Mouse (Mus musculus) small intestine, adult 2 months (tissue): ENCODE results near the gene Rtkn2. TPM values are rescaled to one million over a fixed set of nuclear protein-coding genes. Genes with fewer than 3 reads are reported as not detected.

Source experiments
- H3K27ac ChIP-seq: fragments of 200-500 bp; 2 replicates; pipeline ENCODE4 v1.5.1; 2012; ENCODE audit warnings: low read depth, low read length, control low read depth, inconsistent platforms; ENCODE audit not compliant: insufficient read depth
- H3K27me3 ChIP-seq: fragments of 200-500 bp; 2 replicates; pipeline ENCODE4 v1.6.1; 2012; ENCODE audit warnings: mild to moderate bottlenecking, moderate library complexity, low read length, inconsistent platforms; ENCODE audit not compliant: control insufficient read depth, insufficient read depth
- H3K36me3 ChIP-seq: fragments of 200-500 bp; 2 replicates; pipeline ENCODE4 v1.6.1; 2012; ENCODE audit warnings: mild to moderate bottlenecking, low read length, control low read depth, inconsistent platforms; ENCODE audit not compliant: control insufficient read depth, insufficient read depth
- H3K4me1 ChIP-seq: fragments of 200-500 bp; 2 replicates; pipeline ENCODE4 v1.6.1; 2012; ENCODE audit warnings: low read length, inconsistent platforms, mixed read lengths; ENCODE audit not compliant: control insufficient read depth, insufficient read depth, insufficient read length
- H3K4me3 ChIP-seq: fragments of 200-500 bp; 2 replicates; pipeline ENCODE4 v1.5.1; 2012; ENCODE audit warnings: low read depth, mild to moderate bottlenecking, control low read depth, inconsistent platforms, low read length, moderate library complexity
- CTCF ChIP-seq: fragments of 200-500 bp; IDR thresholded peaks from 2 replicates; pipeline ENCODE4 v1.5.1; 2012; ENCODE audit warnings: low read depth, mild to moderate bottlenecking, control low read depth, inconsistent platforms, low read length, moderate library complexity, mixed read lengths; ENCODE audit not compliant: insufficient replicate concordance, insufficient read length; ENCODE audit errors: extremely low read depth
- POLR2A ChIP-seq: fragments of 200-500 bp; IDR thresholded peaks from 2 replicates; pipeline ENCODE4 v1.6.1; 2012; ENCODE audit warnings: low read depth, mild to moderate bottlenecking, control low read depth, inconsistent platforms, low read length, moderate library complexity
- WGBS: fragments of 180-500 bp; shearing (Covaris S2); methylation state at CpG from one replicate; pipeline ENCODE4 v1.1.7; 2018; 5-methylcytosine and 5-hydroxymethylcytosine counted together
- polyA plus RNA-seq: library from polyadenylated mRNA; depleted of rRNA; stranded (reverse); fragments of >200 nt; gene quantifications from 2 replicates; pipeline ENCODE4 v1.2.3, GENCODE M21; 2012

The Rtkn2 gene
- polyA plus RNA-seq, 1 experiment = 0.06 TPM

DNA sequence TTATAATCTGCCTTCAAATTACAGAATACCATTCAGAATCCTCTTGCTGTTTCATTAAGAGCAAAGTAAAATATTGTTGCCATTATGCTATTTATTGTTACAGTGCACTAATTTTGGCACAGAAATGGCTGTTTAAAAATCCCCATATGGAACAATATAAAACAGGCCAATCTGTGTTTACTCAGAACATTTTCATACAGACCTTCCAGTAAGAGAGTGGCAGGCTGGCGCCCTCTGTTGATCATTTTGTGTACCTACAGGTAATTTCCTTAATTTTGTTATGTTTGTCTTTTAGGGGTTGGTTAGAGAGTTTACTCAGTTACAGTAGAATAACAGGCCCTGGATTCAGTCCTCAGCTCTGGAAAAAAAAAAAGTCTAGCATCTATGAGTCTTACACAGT, 16.8 kb downstream of the Rtkn2 start:
- Histone ChIP-seq H3K27me3 (no peaks in the 10 kb centered on the region), H3K4me3 (no peak overlapping the region), H3K36me3 (no peaks in the 10 kb centered on the region), H3K27ac (no peak overlapping the region), H3K4me1 (no peaks in the 10 kb centered on the region)
- WGBS = 2% methylated on average over 1 of the region's 1 CpGs
- no peak for TF ChIP-seq CTCF
- no peak for TF ChIP-seq POLR2A

DNA sequence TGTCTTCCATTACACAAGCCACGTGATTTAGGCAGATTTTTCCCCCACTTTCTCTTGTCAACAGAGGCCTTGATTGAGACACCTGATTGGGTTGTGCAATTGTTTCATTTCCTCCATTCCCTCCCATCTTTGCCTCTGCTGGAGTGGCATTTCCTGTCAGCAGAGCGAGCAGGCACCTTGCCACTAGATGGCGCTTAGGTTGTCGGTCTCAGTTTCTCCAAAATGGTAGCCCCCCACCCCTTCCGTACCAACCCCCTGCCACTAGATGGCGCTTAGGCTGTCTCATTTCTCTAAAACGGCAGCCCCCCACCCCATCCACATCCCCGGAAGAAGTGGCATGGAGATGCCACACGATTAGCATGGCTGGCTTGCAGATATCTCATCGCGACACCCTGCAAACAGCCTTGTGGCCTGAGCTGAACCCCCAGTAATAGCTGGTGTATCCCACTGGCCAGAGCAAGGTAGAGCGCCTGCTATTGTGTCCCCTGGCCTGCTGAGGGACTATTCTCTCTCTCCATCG, 18.8 kb downstream of the Rtkn2 start:
- WGBS = 51% methylated on average over 13 of the region's 13 CpGs
- Histone ChIP-seq H3K27ac (no peak overlapping the region), H3K27me3 (no peaks in the 10 kb centered on the region), H3K4me3 (no peak overlapping the region), H3K4me1 (no peaks in the 10 kb centered on the region), H3K36me3 (no peaks in the 10 kb centered on the region)
- TF ChIP-seq POLR2A (no peak), CTCF (peak; percentile 61; the same call in 1 of the 2 replicates)

DNA sequence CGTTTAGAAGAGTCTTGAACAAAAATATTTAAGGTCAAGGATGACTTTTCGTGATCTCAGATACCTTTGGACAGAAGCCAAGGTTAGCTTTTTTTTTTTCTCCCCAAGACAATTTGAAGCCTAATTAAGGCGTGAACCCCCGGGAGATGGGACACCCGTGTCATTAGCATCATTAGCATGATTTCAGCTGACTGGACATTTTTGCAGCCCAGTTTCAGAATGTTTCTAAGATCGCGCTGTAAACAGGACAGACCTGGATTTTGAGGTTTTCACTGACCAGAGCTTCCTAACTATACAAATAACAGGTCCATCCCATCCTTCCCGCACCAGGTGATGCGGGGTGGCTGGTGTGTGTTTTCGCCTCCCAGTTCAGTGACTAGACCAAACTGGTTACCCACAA, 19.8 kb downstream of the Rtkn2 start:
- Histone ChIP-seq H3K4me3 (no peak overlapping the region), H3K4me1 (no peaks in the 10 kb centered on the region; the same call in 1 of the 2 replicates), H3K27me3 (no peaks in the 10 kb centered on the region), H3K27ac (no peak overlapping the region), H3K36me3 (no peaks in the 10 kb centered on the region)
- no peak for TF ChIP-seq CTCF
- no peak for TF ChIP-seq POLR2A
- WGBS = 73% methylated on average over 10 of the region's 10 CpGs

DNA sequence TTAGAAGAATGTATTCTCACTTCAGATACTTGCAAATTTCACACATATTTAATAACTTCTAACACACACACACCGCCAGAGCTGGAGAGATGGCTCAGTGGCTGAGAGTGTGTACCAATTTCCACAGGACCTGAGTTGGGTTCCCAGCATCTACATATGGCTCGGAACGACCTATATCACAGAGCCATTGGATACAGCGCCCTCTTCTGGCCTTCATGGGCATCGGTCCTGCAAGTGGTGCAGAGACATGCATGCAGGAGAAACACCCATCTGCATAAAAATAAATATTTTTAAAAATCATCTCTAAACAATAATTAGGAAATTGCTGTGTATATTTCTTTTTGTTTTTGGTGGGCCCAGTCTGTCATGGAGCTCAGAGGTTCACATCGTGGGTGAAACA, 22.1 kb downstream of the Rtkn2 start:
- WGBS = 91% methylated on average over 6 of the region's 6 CpGs
- Histone ChIP-seq H3K4me3 (no peak overlapping the region), H3K27ac (no peak overlapping the region), H3K36me3 (no peaks in the 10 kb centered on the region), H3K27me3 (no peaks in the 10 kb centered on the region), H3K4me1 (no peaks in the 10 kb centered on the region; the same call in 1 of the 2 replicates)
- TF ChIP-seq POLR2A (no peak), CTCF (peak; percentile 29; the same call in 1 of the 2 replicates)

DNA sequence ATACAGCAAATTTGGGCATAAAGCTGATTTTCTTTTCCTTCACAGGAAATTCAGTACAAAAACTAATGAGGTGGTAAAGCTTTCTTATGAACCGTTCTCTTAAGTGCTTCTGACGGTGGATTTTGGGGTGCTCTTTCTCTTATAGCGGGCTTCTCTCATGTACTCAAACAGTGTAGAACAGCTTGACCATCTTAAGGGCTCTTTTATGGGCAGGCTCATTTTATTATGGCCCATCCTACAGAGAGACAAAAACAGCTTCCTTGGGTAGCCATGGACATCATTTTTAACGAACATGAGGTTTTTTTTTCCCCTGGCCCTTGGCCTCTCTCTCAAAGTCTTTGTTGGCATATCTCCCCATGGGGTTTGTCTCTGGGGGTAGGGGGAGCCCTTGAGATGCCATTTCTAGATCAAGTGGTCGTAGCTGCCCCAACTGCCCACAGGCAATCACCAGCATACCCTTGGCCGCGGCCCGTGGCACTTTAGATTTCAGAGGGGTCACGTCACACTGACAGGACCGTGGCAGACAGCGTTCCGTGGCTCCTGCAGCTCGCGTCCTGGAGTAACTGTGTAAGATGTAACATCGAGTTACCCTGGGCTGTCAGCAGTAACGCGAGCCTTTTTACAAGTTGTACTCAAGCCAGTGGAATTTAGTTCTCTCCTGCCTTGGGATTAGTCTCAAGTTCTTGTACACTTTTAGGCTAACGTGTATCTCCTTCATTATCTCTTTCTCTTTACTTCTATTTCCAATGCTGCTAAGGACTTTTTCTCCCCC, 24.5 kb downstream of the Rtkn2 start:
- H3K4me3 ChIP-seq = no peak overlapping the region
- no peaks in the 10 kb centered on the region; the same call in 1 of the 2 replicates for H3K4me1 ChIP-seq
- TF ChIP-seq CTCF = no peak
- no peak for TF ChIP-seq POLR2A
- 81% methylated on average over 18 of the region's 18 CpGs for WGBS
- no peaks in the 10 kb centered on the region for H3K36me3 ChIP-seq
- no peaks in the 10 kb centered on the region for H3K27me3 ChIP-seq
- H3K27ac ChIP-seq = peak overlapping the region; percentile 22; the same call in 1 of the 2 replicates

DNA sequence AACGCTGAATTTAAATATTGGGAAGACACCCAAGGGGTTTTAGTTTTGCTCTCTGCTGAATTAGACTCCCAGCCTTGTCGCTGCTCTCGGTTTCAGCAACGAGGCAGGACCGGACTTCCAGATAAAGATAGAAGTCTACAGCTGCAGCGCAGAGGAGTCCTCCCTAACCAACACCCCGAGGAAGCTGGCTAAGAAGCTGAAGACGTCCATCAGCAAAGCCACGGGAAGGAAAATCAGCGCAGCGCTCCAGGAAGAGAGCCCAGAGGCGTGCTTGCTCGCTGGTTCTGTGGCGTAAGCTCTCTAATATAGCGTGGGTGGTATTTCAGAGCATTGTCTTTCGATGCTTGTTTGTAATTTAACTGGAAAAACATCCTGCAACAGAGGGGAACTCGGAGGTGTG, 26.0 kb downstream of the Rtkn2 start:
- Histone ChIP-seq H3K4me1 (no peaks in the 10 kb centered on the region; the same call in 1 of the 2 replicates), H3K36me3 (no peaks in the 10 kb centered on the region), H3K27ac (no peak overlapping the region), H3K27me3 (no peaks in the 10 kb centered on the region), H3K4me3 (no peak overlapping the region)
- TF ChIP-seq POLR2A (no peak), CTCF (no peak)
- WGBS = 87% methylated on average over 17 of the region's 17 CpGs

DNA sequence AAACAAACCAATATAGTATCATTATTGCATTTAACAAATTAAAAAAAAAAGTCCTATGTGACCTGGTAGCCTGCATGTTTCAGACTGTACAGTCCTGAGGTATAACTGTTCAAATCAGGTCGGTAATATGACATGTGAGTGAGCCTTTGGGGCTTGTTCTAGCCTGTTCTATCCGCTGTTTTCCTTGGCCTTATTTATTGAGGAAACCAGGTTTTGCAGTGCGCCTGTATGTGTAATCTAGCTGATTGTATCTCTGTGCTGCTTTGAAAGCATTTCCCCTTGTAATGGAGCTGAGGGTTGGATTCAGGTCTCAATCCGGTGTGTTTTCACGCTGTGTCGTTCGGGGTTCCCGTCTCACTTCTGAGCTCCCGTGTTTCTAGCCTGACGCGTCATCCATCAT, 27.1 kb downstream of the Rtkn2 start:
- no peak for TF ChIP-seq POLR2A
- no peak for TF ChIP-seq CTCF
- H3K36me3 ChIP-seq = no peaks in the 10 kb centered on the region
- H3K27me3 ChIP-seq = no peaks in the 10 kb centered on the region
- 94% methylated on average over 11 of the region's 11 CpGs for WGBS
- no peak overlapping the region for H3K4me3 ChIP-seq
- no peak overlapping the region for H3K27ac ChIP-seq
- H3K4me1 ChIP-seq = no peaks in the 10 kb centered on the region; the same call in 1 of the 2 replicates
